Mouse (Mus musculus) heart, postnatal 0 days (tissue): ENCODE results near the gene Gm49416.

ENCODE experiments used
- CTCF ChIP-seq: IDR thresholded peaks from 2 replicates; pipeline ENCODE4 v1.5.1; 2016; ENCODE audit warnings: antibody characterized with exemption, control low read depth, low read depth
- EP300 ChIP-seq: IDR thresholded peaks from 2 replicates; pipeline ENCODE4 v1.6.1; 2016; ENCODE audit warnings: antibody characterized with exemption, low read depth

DNA sequence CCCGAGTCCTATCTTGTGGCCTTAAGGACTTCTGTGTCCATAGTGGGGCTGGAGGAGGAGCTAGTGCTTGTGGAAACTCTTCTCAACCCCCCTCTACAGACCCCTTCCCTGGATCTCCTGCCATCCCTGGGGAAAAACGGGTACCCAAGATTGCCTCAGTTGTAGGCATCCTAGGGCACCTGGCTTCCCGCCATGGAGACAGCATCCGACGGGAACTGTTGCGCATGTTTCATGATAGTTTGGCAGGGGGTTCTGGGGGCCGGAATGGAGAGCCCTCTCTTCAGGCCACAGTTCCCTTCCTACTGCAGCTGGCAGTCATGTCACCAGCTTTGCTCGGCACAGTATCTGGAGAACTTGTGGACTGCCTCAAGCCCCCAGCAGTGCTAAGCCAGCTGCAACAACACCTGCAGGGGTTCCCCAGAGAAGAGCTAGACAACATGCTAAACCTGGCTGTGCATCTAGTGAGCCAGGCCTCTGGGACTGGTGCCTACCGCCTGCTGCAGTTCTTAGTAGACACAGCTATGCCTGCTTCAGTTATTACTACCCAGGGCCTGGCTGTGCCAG is 6.8 kb downstream of the Gm49416 start:
- TF ChIP-seq CTCF (no peak), EP300 (no peak)
